Mouse (Mus musculus): ENCODE data around the gene Armc10.
"Not testable (repeated sequence)": the region's sequence is repeated elsewhere in the genome, so short reads cannot be mapped to it uniquely, and the experiment has no call there.

Armc10 gene

GRCm38 (mm10) chr5:21702873-21703475 is 57.4 kb downstream of the Armc10 start:
- no peak for DNase-seq (ENCODE audit: low spot score)

DNA sequence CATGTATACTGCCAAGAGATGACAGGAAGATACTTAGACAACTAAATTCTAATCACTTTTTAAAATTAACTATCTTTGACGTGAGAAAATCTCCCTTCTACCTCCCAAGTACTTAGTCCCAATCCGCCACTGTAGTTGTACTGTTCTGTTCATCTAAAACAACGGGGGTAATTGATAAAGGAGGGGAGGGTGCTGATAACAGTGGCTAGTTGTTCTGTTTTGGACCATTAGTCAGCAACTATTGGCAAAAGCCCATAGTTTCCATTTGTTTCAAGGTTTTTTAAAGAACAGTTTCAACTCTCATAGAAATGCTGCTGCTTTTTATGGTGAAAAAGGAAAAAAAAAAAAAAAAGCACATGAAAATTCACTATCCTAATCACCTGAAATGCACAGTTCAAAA is 58.1 kb downstream of the Armc10 start:
- DNase-seq (ENCODE audit: low spot score) = no peak

- DNase-seq (ENCODE audit: low spot score) = no peak
Observed at GRCm38 (mm10) chr5:21706546-21706945, 60.9 kb downstream of the Armc10 start.

- DNase-seq (ENCODE audit: low spot score) = not testable (repeated sequence)
Observed at GRCm38 (mm10) chr5:21708011-21708410, 62.4 kb downstream of the Armc10 start.
